Mouse (Mus musculus) lung, embryonic 15.5 days (tissue): ENCODE measurements at regions not wholly inside any gene's neighbourhood (a gene's known extent, or its start where the extent isn't known, plus 50 kb on each side); places are given as distances from the start of the nearest gene placed in this dataset.

Experiments used
- ATAC-seq: fragments of 200-750 bp; cut with Nextera tagmentation; 2 replicates; pipeline ENCODE4 v1.8.0; 2017; ENCODE audit warnings: moderate number of reproducible peaks, borderline replicate concordance; ENCODE audit not compliant: low FRiP score, low TSS enrichment; ENCODE audit errors: extremely low read depth
- H3K27ac ChIP-seq: fragments of 300-500 bp; sonication (generic); 2 replicates; pipeline ENCODE4 v1.5.1; 2015; ENCODE audit warnings: moderate library complexity, mild to moderate bottlenecking, inconsistent platforms
- H3K27me3 ChIP-seq: fragments of 300-500 bp; sonication (generic); 2 replicates; pipeline ENCODE4 v1.6.1; 2015; ENCODE audit warnings: inconsistent platforms
- H3K36me3 ChIP-seq: fragments of 300-500 bp; sonication (generic); 2 replicates; pipeline ENCODE4 v1.6.1; 2015; ENCODE audit warnings: inconsistent platforms
- H3K4me1 ChIP-seq: fragments of 300-500 bp; sonication (generic); 2 replicates; pipeline ENCODE4 v1.6.1; 2015; ENCODE audit warnings: inconsistent platforms
- H3K4me2 ChIP-seq: fragments of 300-500 bp; sonication (generic); 2 replicates; pipeline ENCODE4 v1.6.1; 2015; ENCODE audit warnings: inconsistent platforms, mild to moderate bottlenecking, moderate library complexity
- H3K4me3 ChIP-seq: fragments of 300-500 bp; sonication (generic); 2 replicates; pipeline ENCODE4 v1.5.1; 2015; ENCODE audit warnings: mild to moderate bottlenecking, inconsistent platforms
- H3K9ac ChIP-seq: fragments of 300-500 bp; sonication (generic); 2 replicates; pipeline ENCODE4 v1.6.1; 2015; ENCODE audit warnings: inconsistent platforms
- H3K9me3 ChIP-seq: fragments of 300-500 bp; sonication (generic); 2 replicates; pipeline ENCODE4 v1.6.1; 2016; ENCODE audit warnings: inconsistent platforms
- whole genome bisulfite sequencing: fragments of 180-500 bp; shearing (Covaris S2); methylation state at CpG from one replicate; pipeline ENCODE4 v1.1.7; 2015; 5-methylcytosine and 5-hydroxymethylcytosine counted together

DNA sequence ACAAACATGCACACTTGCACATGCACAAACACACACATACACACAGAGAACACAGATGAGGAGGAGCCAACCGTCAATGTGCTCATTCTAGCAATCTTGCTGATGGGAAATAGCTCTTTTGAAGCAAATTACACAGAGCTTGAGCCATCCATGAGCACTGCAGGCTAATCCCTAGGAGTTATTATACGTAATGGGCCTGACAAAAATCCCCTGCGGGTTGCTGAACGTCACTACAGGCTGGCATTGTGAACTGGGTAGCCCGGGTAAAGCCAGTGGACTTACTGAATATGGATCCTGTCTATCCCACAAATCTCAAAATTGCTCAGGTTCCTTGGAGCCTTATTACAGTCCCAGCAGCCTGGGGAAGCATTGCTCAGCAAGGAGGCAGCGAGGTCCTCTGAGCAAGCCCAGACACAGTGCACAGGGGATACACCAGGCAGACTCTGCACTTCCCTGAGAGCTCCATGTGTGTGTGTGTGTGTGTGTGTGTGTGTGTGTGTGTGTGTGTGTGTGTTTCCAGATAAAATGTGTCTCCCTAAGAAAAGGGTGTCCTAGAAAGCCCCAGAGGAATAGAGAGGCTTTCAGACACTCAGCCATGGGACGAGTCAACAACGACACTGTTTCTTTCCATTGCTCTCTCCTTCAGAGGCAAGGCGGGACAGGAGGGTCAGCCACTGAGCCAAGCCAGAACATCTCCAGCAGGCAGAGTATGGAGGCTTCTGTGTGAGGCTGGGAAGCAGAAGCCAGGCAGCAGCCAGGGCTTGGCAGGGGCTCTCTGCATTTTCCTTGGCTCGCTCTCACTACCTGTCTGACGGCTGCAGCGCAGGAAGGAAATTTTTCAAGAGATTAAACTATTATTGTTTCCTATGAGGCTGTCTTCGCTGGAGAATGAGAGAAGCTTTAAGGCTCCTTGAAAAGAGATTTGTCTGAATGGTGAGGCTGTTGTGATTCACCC is 222.9 kb downstream of the Setd4 start:
- peaks cover 14% of the 10 kb centered on the region; the same call in 1 of the 2 replicates for H3K4me1 ChIP-seq
- H3K4me2 ChIP-seq = no peak overlapping the region
- H3K36me3 ChIP-seq = no peaks in the 10 kb centered on the region
- no peak overlapping the region for H3K9ac ChIP-seq
- H3K27ac ChIP-seq = no peak overlapping the region
- no peaks in the 10 kb centered on the region for H3K27me3 ChIP-seq
- no peak overlapping the region for H3K4me3 ChIP-seq
- ATAC-seq = no peak
- H3K9me3 ChIP-seq = no peaks in the 10 kb centered on the region
- WGBS = 65% methylated on average over 13 of the region's 13 CpGs

- no peaks in the 10 kb centered on the region for H3K36me3 ChIP-seq
- H3K4me1 ChIP-seq = peaks cover 14% of the 10 kb centered on the region; the same call in 1 of the 2 replicates
- no peaks in the 10 kb centered on the region for H3K27me3 ChIP-seq
- H3K27ac ChIP-seq = no peak overlapping the region
- ATAC-seq = no peak
- no peak overlapping the region for H3K4me3 ChIP-seq
- H3K9ac ChIP-seq = no peak overlapping the region
- H3K4me2 ChIP-seq = no peak overlapping the region
- WGBS = 32% methylated on average over 4 of the region's 4 CpGs
- H3K9me3 ChIP-seq = no peaks in the 10 kb centered on the region
Measured at GRCm38 (mm10) chr16:93380117-93380516, 223.7 kb downstream of the Setd4 start.

- Histone ChIP-seq H3K9ac (no peak overlapping the region), H3K27me3 (no peaks in the 10 kb centered on the region), H3K36me3 (no peaks in the 10 kb centered on the region), H3K4me2 (no peak overlapping the region), H3K27ac (no peak overlapping the region), H3K4me3 (no peak overlapping the region), H3K9me3 (no peaks in the 10 kb centered on the region), H3K4me1 (peaks cover 18% of the 10 kb centered on the region)
- no peak for ATAC-seq
- WGBS = 26% methylated on average over 6 of the region's 6 CpGs
Measured at GRCm38 (mm10) chr16:93379611-93380010, 224.3 kb downstream of the Setd4 start.

- Histone ChIP-seq H3K4me1 (peaks cover 15% of the 10 kb centered on the region), H3K27me3 (no peaks in the 10 kb centered on the region), H3K4me3 (no peak overlapping the region), H3K36me3 (no peaks in the 10 kb centered on the region), H3K4me2 (no peak overlapping the region), H3K9me3 (no peaks in the 10 kb centered on the region), H3K27ac (no peak overlapping the region), H3K9ac (no peak overlapping the region)
- 54% methylated on average over 6 of the region's 6 CpGs for WGBS
- no peak for ATAC-seq
Measured at GRCm38 (mm10) chr16:93374669-93375068, 229.2 kb downstream of the Setd4 start.

GRCm38 (mm10) chr16:93369766-93370146 is 234.1 kb downstream of the Setd4 start:
- Histone ChIP-seq H3K27ac (0 out of 2 replicates have a peak overlapping the region, but pooled peaks have one; percentile 26), H3K9me3 (no peaks in the 10 kb centered on the region), H3K27me3 (no peaks in the 10 kb centered on the region), H3K4me2 (peak overlapping the region; percentile 25), H3K9ac (no peak overlapping the region), H3K4me3 (no peak overlapping the region), H3K4me1 (peaks cover 16% of the 10 kb centered on the region), H3K36me3 (no peaks in the 10 kb centered on the region)
- 50% methylated on average over 10 of the region's 10 CpGs for WGBS
- ATAC-seq = peak; percentile 55; the same call in 1 of the 2 replicates

- H3K4me2 ChIP-seq = peak overlapping the region; percentile 25
- peaks cover 13% of the 10 kb centered on the region; the same call in 1 of the 2 replicates for H3K4me1 ChIP-seq
- 0 out of 2 replicates have a peak overlapping the region, but pooled peaks have one; percentile 26 for H3K27ac ChIP-seq
- no peaks in the 10 kb centered on the region for H3K27me3 ChIP-seq
- ATAC-seq = 0 out of 2 replicates have a peak, but pooled peaks have one; percentile 11
- no peaks in the 10 kb centered on the region for H3K9me3 ChIP-seq
- H3K4me3 ChIP-seq = no peak overlapping the region
- 37% methylated on average over 21 of the region's 21 CpGs for WGBS
- no peaks in the 10 kb centered on the region for H3K36me3 ChIP-seq
- H3K9ac ChIP-seq = no peak overlapping the region
Measured at GRCm38 (mm10) chr16:93368824-93369765, 234.8 kb downstream of the Setd4 start.

DNA sequence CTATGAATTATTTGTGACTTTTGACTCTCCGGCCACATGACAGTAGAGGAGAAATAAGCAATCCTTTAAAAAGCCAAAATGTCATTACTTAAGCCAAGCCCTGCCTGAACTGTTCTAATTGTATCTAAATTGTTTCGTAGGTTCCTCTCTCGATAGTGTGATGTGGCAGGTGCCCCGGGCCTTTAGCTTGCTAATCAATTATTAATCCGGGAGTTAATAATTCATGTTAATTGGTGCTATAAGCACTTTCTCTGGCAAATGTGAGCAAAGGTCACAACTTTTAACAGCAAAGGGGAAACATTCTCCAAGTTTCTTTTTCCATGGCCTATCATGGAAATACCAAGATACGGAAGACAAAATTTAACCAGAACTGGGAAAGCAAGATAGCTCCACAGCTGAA is 235.9 kb downstream of the Setd4 start:
- Histone ChIP-seq H3K9ac (no peak overlapping the region), H3K36me3 (no peaks in the 10 kb centered on the region), H3K4me3 (no peak overlapping the region), H3K27me3 (no peaks in the 10 kb centered on the region), H3K27ac (no peak overlapping the region), H3K4me2 (no peak overlapping the region), H3K4me1 (peaks cover 13% of the 10 kb centered on the region; the same call in 1 of the 2 replicates), H3K9me3 (no peaks in the 10 kb centered on the region)
- no peak for ATAC-seq
- WGBS = 80% methylated on average over 6 of the region's 6 CpGs

GRCm38 (mm10) chr16:93367246-93367805 is 236.5 kb downstream of the Setd4 start:
- no peak overlapping the region for H3K4me3 ChIP-seq
- H3K27me3 ChIP-seq = no peaks in the 10 kb centered on the region
- H3K4me2 ChIP-seq = no peak overlapping the region
- WGBS = 80% methylated on average over 8 of the region's 8 CpGs
- no peak overlapping the region for H3K27ac ChIP-seq
- no peak overlapping the region for H3K9ac ChIP-seq
- H3K4me1 ChIP-seq = peaks cover 13% of the 10 kb centered on the region; the same call in 1 of the 2 replicates
- H3K9me3 ChIP-seq = no peaks in the 10 kb centered on the region
- no peak for ATAC-seq
- no peaks in the 10 kb centered on the region for H3K36me3 ChIP-seq

DNA sequence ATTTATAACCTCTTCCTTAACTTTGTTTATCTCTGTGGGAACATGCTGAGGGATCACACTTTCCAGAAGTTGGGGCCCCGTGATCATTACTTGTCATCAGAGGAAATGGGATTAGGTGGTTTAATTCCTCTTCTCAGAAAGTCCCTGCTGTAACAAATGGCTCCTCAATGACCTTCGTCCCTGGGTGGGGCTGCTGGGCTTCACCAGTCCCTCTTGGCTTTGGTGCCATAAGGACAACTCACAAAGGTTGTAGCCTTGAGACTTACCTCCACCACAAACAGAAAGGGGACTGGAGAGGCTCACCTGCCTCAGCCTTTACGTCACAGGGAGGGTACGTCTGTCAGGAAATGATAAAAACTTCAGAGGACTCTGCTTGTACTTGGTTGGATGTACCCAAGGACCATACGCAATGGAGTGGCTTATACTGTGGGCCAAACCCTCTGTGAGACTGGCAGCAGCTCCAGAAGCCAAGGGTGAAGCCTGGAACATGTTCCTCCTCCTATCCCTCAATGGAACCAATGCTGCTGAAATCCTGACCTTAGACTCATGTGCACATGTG is 237.4 kb downstream of the Setd4 start:
- H3K27ac ChIP-seq = no peak overlapping the region

DNA sequence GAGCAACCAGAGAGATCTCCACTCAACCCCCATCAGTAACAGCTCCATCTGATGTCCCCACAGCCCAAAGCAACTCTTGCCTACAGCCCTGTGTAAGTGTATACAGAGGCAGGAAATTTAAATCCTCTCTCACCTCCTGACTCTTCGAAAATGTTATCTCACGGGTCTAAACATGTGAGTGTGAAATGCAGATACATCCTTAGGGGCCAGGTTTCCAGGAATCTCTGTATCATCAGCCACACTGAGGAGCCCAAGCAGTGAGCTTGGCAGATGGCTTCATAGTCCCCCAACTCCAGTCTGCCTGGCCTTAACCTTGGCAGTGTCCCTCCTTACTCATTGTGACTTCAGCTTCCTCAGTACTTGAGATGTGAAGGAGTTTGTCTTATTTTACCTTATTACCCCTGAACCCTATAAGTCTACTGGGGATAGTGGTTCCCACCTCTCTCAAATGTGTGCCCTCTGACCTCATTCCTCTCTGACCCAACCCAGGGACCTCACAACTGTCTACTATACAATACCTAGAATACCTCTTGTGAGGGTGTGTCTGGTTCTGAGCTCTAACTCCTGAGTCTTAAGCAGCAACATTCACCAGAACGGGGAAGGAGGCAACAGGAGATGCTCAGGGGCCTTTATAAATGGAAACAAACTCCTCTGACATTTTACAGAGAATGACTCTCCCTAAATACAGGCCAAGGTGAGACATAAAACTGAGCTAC is 238.5 kb downstream of the Setd4 start:
- Histone ChIP-seq H3K27me3 (no peaks in the 10 kb centered on the region), H3K4me2 (no peak overlapping the region), H3K36me3 (no peaks in the 10 kb centered on the region), H3K9ac (no peak overlapping the region), H3K27ac (no peak overlapping the region), H3K4me3 (no peak overlapping the region), H3K4me1 (peaks cover 13% of the 10 kb centered on the region; the same call in 1 of the 2 replicates), H3K9me3 (no peaks in the 10 kb centered on the region)
- WGBS = 42% methylated on average over 3 of the region's 3 CpGs
- no peak for ATAC-seq

More for the DNA sequence above, 237.4 kb downstream of the Setd4 start:
- Histone ChIP-seq H3K9ac (no peak overlapping the region), H3K4me1 (peaks cover 13% of the 10 kb centered on the region; the same call in 1 of the 2 replicates), H3K4me3 (no peak overlapping the region), H3K36me3 (no peaks in the 10 kb centered on the region), H3K9me3 (no peaks in the 10 kb centered on the region), H3K27me3 (no peaks in the 10 kb centered on the region), H3K4me2 (no peak overlapping the region)
- ATAC-seq = no peak
- 67% methylated on average over 5 of the region's 5 CpGs for WGBS

- 77% methylated on average over 8 of the region's 8 CpGs for WGBS
- ATAC-seq = no peak
- no peak overlapping the region for H3K4me3 ChIP-seq
Measured at GRCm38 (mm10) chr16:93359772-93360171, 244.1 kb downstream of the Setd4 start.

More at GRCm38 (mm10) chr16:93359772-93360171, 244.1 kb downstream of the Setd4 start:
- Histone ChIP-seq H3K27ac (no peak overlapping the region), H3K9me3 (no peaks in the 10 kb centered on the region), H3K4me2 (no peak overlapping the region), H3K4me1 (no peaks in the 10 kb centered on the region), H3K27me3 (no peaks in the 10 kb centered on the region), H3K9ac (no peak overlapping the region), H3K36me3 (no peaks in the 10 kb centered on the region)
